Mouse (Mus musculus) testis, adult 2 months (tissue): Measurements from ENCODE around the gene Srpx.

ENCODE experiments used
- CTCF ChIP-seq: fragments of 200-500 bp; IDR thresholded peaks from 2 replicates; pipeline ENCODE4 v1.5.1; 2012; ENCODE audit warnings: low read depth, mild to moderate bottlenecking, inconsistent platforms, low read length, moderate library complexity; ENCODE audit not compliant: control insufficient read depth, insufficient read depth, insufficient replicate concordance
- POLR2A ChIP-seq: fragments of 200-500 bp; IDR thresholded peaks from 2 replicates; pipeline ENCODE4 v1.6.1; 2012; ENCODE audit warnings: low read depth, mild to moderate bottlenecking, inconsistent platforms, low read length, moderate library complexity; ENCODE audit not compliant: control insufficient read depth

DNA sequence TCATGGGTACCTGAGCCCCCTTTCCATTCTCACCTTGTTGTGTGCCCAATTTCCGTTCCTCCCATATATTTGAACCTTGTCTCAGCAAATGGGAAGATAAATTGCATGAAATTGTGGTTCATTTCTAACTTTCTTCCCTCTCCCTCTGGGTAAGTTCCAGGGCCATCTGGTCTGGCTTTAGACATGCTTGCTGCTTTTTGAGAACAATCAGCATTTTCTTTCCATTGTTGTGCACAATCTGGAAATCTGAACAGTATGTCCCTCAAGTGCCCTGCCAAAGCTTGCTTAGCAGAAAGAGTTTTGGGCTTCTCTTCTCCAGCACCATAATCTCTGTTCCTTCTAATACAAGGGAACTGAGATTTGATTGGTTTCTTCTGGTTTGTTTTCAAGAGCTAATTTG, 53.7 kb downstream of the Srpx start:
- TF ChIP-seq CTCF (no peak), POLR2A (no peak)
